Mouse (Mus musculus): ENCODE results near the gene Gm20503. TPM values are rescaled to one million over a fixed set of nuclear protein-coding genes. Genes with fewer than 3 reads are reported as not detected.

Gm20503 gene
- total and polyA plus RNA-seq, 3 experiments = 3.3 TPM; not detected in 2

- peaks cover 0 to 38% of the 10 kb centered on the region in 2 experiments; a peak in 2 of 4 replicates for H3K36me3 ChIP-seq (ENCODE audit: control insufficient read depth in 1 of 2, insufficient read depth in 2 of 2, low read length in 2 of 2)
- H3K27ac ChIP-seq (ENCODE audit: control insufficient read depth, low read depth, low read length) = no peak overlapping the region
- H3K4me3 ChIP-seq (ENCODE audit: control insufficient read depth in 1 of 2, insufficient read depth in 1 of 2, low read depth in 2 of 2, low read length in 2 of 2) = no peak overlapping the region
- H3K79me2 ChIP-seq (ENCODE audit: control insufficient read depth, insufficient read depth, low read length, poor library complexity) = peaks cover 65% of the 10 kb centered on the region
- no peaks in the 10 kb centered on the region for H3K9me3 ChIP-seq (replicated peaks; ENCODE audit: insufficient read depth, low read length)
- TF ChIP-seq EP300 (IDR thresholded peaks at IDR 0.05; ENCODE audit: low read depth in 1 of 2, low read length in 2 of 2) (no peak), HCFC1 (IDR thresholded peaks at IDR 0.05; ENCODE audit: low read depth, low read length) (no peak), MAZ (IDR thresholded peaks at IDR 0.05; ENCODE audit: low read depth, low read length) (no peak), MYC (IDR thresholded peaks at IDR 0.05; ENCODE audit: low read depth, low read length) (no peak), NRF1 (IDR thresholded peaks at IDR 0.05; ENCODE audit: insufficient read depth, low read depth, low read length, poor library complexity, severe bottlenecking) (no peak), ZNF384 (IDR thresholded peaks at IDR 0.05; ENCODE audit: low read depth, low read length) (no peak), USF1 (IDR thresholded peaks at IDR 0.05; ENCODE audit: low read depth, low read length) (no peak), MXI1 (IDR thresholded peaks at IDR 0.05; ENCODE audit: low read depth, low read length) (no peak), MYB (IDR thresholded peaks at IDR 0.05; ENCODE audit: low read depth, low read length) (no peak), ETS1 (IDR thresholded peaks at IDR 0.05; ENCODE audit: low read depth, low read length) (no peak), KAT2A (conservative IDR thresholded peaks at IDR 0.05; ENCODE audit: low read depth, low read length) (no peak), MAX (IDR thresholded peaks at IDR 0.05; ENCODE audit: low read length) (no peak), ELF1 (IDR thresholded peaks at IDR 0.05; ENCODE audit: low read depth, low read length) (no peak), GATA1 (IDR thresholded peaks at IDR 0.05; ENCODE audit: low read depth, low read length) (no peak)
- no peak overlapping the region for H3K9ac ChIP-seq (ENCODE audit: control insufficient read depth, low read depth, low read length, poor library complexity, severe bottlenecking)
- DNase-seq (ENCODE audit: low read depth, low spot score) = no peak
- no peaks in the 10 kb centered on the region for H3K27me3 ChIP-seq (ENCODE audit: control insufficient read depth in 1 of 2, insufficient read depth in 2 of 2, low read length in 2 of 2)
- peaks cover 18 to 33% of the 10 kb centered on the region in 2 experiments for H3K4me1 ChIP-seq (ENCODE audit: control insufficient read depth in 1 of 2, insufficient read depth in 2 of 2, low read length in 2 of 2)
These were observed 3.2 kb downstream of the Gm20503 start for GRCm38 (mm10) chr4:59006211-59006610.

GRCm38 (mm10) chr4:59007016-59007415, 4.0 kb downstream of the Gm20503 start:
- Histone ChIP-seq H3K36me3 (ENCODE audit: control insufficient read depth in 1 of 2, insufficient read depth in 2 of 2, low read length in 2 of 2) (peaks cover 0 to 45% of the 10 kb centered on the region in 2 experiments; a peak in 2 of 4 replicates), H3K79me2 (ENCODE audit: control insufficient read depth, insufficient read depth, low read length, poor library complexity) (peaks cover 67% of the 10 kb centered on the region), H3K9me3 (replicated peaks; ENCODE audit: insufficient read depth, low read length) (no peaks in the 10 kb centered on the region), H3K27ac (ENCODE audit: control insufficient read depth, low read depth, low read length) (no peak overlapping the region), H3K27me3 (ENCODE audit: control insufficient read depth in 1 of 2, insufficient read depth in 2 of 2, low read length in 2 of 2) (no peaks in the 10 kb centered on the region), H3K9ac (ENCODE audit: control insufficient read depth, low read depth, low read length, poor library complexity, severe bottlenecking) (no peak overlapping the region), H3K4me3 (ENCODE audit: control insufficient read depth in 1 of 2, insufficient read depth in 1 of 2, low read depth in 2 of 2, low read length in 2 of 2) (no peak overlapping the region), H3K4me1 (ENCODE audit: control insufficient read depth in 1 of 2, insufficient read depth in 2 of 2, low read length in 2 of 2) (peaks cover 23 to 35% of the 10 kb centered on the region in 2 experiments)
- TF ChIP-seq ZC3H11A (IDR thresholded peaks at IDR 0.05; ENCODE audit: low read depth, low read length) = no peak
- no peak for TF ChIP-seq UBTF (IDR thresholded peaks at IDR 0.05; ENCODE audit: borderline replicate concordance, insufficient read depth, low read depth, low read length)
- TF ChIP-seq JUND (IDR thresholded peaks at IDR 0.05; ENCODE audit: low read depth, low read length) = no peak
- no peak for TF ChIP-seq USF1 (IDR thresholded peaks at IDR 0.05; ENCODE audit: low read depth, low read length)
- TF ChIP-seq CHD2 (IDR thresholded peaks at IDR 0.05; ENCODE audit: low read length) = no peak
- TF ChIP-seq MAX (IDR thresholded peaks at IDR 0.05; ENCODE audit: low read length) = no peak
- no peak for TF ChIP-seq CTCF (IDR thresholded peaks at IDR 0.05 in 2 of 3, conservative IDR thresholded peaks at IDR 0.05 in 1 of 3; ENCODE audit: control insufficient read depth in 1 of 3, insufficient read depth in 1 of 3, low read depth in 2 of 3, low read length in 3 of 3, poor library complexity in 1 of 3, severe bottlenecking in 1 of 3)
- no peak for TF ChIP-seq BHLHE40 (IDR thresholded peaks at IDR 0.05; ENCODE audit: borderline replicate concordance, low read depth, low read length)
- TF ChIP-seq RCOR1 (IDR thresholded peaks at IDR 0.05; ENCODE audit: low read depth, low read length) = no peak
- TF ChIP-seq ZMIZ1 (IDR thresholded peaks at IDR 0.05; ENCODE audit: low read depth, low read length) = no peak
- peak; percentile 47 for DNase-seq (ENCODE audit: low read depth, low spot score)
